Mouse (Mus musculus) embryonic fibroblast, embryonic 13.5 days (primary cell): Measurements from ENCODE around the gene Lrp4. TPM values are rescaled to one million over a fixed set of nuclear protein-coding genes. Genes with fewer than 3 reads are reported as not detected.
"Not testable (repeated sequence)": the region's sequence is repeated elsewhere in the genome, so short reads cannot be mapped to it uniquely, and the experiment has no call there.

Experiments
- H3K27ac ChIP-seq: 2 replicates; pipeline ENCODE4 v1.5.1; 2012; ENCODE audit warnings: low read length, control low read depth, inconsistent platforms; ENCODE audit not compliant: insufficient read depth
- H3K4me1 ChIP-seq: 2 replicates; pipeline ENCODE4 v1.6.1; 2011; ENCODE audit warnings: low read length; ENCODE audit not compliant: control insufficient read depth, insufficient read depth
- H3K4me3 ChIP-seq: 2 replicates; pipeline ENCODE4 v1.5.1; 2011; ENCODE audit warnings: mild to moderate bottlenecking, control low read depth, low read length; ENCODE audit not compliant: insufficient read depth
- CTCF ChIP-seq: IDR thresholded peaks from 2 replicates; pipeline ENCODE4 v1.5.1; 2011; ENCODE audit warnings: mild to moderate bottlenecking, control low read depth, low read length, moderate library complexity, borderline replicate concordance; ENCODE audit not compliant: insufficient read depth
- POLR2A ChIP-seq: IDR thresholded peaks from 2 replicates; pipeline ENCODE4 v1.6.1; 2011; ENCODE audit warnings: low read depth, mild to moderate bottlenecking, control low read depth, low read length, moderate library complexity
- polyA plus RNA-seq: library from polyadenylated mRNA; stranded (reverse); fragments of >200 nt; gene quantifications from 2 replicates; pipeline ENCODE4 v1.2.4, GENCODE M21; 2011; ENCODE audit warnings: low read depth; ENCODE audit not compliant: missing spikeins, insufficient read length

Gene Lrp4
- polyA plus RNA-seq, 1 experiment: 7.0 TPM

DNA sequence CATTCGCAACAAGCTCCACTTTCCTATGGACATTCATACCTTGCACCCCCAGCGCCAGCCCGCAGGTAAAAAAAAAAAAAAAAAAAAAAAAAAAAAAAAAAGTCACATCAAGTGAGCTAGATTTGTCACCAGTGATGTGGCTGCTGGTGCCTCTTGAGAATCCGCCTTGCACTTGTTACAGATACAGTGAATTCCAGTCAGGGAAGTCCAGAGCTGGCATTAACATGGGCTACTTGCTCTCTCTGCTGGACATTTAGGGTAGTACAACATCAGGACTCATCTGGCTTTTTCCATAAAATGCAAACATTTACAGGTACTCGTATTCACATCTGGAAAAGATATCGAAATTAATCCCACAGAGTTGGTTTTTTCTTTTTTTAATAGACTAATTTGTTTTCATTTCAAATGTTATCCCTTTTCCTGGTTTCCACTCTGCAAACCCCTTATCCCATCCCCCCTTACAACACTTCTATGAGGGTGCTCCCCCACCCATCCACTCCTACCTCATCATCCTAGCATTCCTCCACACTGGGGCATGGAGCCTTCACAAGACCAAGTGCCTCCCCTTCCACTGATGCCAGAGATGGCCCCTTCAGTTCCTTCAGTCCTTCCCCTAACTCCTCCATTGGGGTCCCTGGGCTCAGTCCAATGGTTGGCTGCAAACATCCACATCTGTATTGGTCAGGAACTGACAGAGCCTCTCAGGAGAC, 23.6 kb downstream of the Lrp4 start:
- TF ChIP-seq CTCF (no peak), POLR2A (no peak)

DNA sequence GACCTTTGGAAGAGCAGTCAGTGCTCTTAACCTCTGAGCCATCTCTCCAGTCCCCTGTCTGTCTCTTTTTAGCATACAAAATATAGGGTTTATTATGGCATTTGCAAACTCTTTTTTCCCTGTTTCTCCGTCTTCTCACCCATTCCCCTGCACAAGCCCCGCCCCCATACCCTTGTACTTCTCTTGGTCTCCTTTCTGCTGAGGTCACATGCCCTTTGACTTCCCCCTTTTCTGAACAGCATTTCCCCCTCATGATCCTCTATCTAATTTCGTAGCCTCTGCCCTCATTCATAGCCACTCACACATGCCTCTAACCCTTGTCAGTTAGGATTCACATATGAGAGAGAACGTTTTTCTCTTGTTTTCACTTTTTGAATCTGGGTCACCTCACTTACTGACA, 27.4 kb downstream of the Lrp4 start:
- H3K27ac ChIP-seq: no peak overlapping the region
- H3K4me1 ChIP-seq: no peaks in the 10 kb centered on the region
- no peak for TF ChIP-seq CTCF
- TF ChIP-seq POLR2A: no peak
- H3K4me3 ChIP-seq: no peak overlapping the region

More for the DNA sequence above, 23.6 kb downstream of the Lrp4 start:
- Histone ChIP-seq H3K4me1 (0 out of 2 replicates have a peak, but pooled peaks cover 3% of the 10 kb centered on the region), H3K27ac (no peak overlapping the region), H3K4me3 (no peak overlapping the region)

DNA sequence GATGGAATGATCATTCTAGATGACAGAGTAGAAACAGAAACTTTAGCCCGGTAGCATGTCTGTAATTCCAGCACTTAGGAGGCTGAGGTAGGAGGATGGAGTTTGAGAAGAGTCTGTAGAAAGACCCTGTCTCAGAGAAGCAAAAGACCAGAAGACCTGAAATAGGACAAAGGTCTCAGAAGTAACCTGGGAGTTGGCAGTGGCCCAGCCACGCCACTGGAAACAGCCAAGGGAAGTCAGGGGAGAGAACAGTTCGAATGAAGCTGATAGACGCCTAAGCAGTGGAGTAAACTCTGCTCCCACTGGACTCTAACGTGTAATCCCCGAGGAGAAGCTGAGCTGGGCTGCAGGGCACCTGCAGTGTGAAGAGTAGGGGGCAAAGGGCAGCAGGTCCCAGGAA, 27.9 kb downstream of the Lrp4 start:
- Histone ChIP-seq H3K4me1 (no peaks in the 10 kb centered on the region), H3K27ac (no peak overlapping the region), H3K4me3 (no peak overlapping the region)
- TF ChIP-seq POLR2A (no peak), CTCF (no peak)

DNA sequence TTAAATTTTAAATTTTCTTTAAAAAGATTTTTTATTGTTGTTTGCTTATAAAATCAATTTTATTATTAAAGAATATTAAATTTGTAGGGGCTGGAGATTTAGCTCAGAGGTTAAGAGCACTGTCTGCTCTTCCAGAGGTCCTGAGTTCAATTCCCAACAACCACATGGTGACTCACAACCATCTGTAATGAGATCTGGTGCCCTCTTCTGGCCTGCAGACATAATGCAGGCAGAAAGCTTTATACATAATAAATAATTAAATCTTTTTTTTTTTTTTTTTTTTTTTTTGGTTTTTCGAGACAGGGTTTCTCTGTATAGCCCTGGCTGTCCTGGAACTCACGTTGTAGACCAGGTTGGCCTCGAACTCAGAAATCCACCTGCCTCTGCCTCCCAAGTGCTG, 30.0 kb downstream of the Lrp4 start:
- H3K27ac ChIP-seq, H3K4me1 ChIP-seq, H3K4me3 ChIP-seq: not testable (repeated sequence)

DNA sequence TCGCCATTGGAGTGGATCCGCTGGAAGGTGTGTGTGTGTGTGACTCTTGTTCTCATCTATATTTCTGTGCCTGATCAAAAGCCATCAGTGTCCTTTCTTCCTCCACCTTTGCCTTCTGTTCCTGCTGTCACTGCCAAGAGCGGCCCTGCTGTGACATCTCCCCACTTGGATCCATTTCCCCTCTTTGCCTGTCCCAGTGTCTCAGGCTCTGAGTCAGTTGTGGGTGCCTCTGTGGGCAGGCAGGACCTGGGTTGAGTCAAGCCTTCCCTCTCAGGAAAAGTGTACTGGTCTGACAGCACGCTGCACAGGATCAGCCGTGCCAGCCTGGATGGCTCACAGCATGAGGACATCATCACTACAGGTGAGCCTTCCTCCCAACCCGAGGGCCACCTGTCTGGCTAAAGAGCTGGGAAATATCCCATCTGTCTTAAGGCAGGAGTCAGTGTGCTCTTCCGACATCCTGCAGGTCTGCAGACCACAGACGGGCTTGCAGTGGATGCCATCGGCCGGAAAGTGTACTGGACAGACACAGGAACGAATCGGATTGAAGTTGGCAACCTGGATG, 34.8 kb downstream of the Lrp4 start:
- no peak for TF ChIP-seq POLR2A
- Histone ChIP-seq H3K4me1 (no peaks in the 10 kb centered on the region), H3K4me3 (no peak overlapping the region), H3K27ac (no peak overlapping the region)

DNA sequence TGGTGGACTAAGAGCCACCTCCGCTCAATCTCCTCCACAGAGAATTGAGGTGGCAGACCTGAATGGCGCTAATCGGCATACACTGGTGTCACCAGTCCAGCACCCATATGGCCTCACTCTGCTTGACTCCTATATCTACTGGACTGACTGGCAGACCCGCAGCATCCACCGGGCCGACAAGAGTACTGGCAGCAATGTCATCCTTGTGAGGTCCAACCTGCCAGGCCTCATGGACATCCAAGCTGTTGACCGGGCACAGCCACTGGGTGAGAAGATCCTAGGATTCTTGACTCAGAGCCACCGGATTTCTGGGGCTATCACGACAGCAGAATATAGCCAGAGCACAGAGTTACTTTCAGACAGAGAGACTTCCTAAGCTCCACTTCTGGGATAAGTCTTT, 36.7 kb downstream of the Lrp4 start:
- Histone ChIP-seq H3K4me3 (no peak overlapping the region), H3K27ac (no peak overlapping the region), H3K4me1 (no peaks in the 10 kb centered on the region)
- TF ChIP-seq CTCF (no peak), POLR2A (no peak)

DNA sequence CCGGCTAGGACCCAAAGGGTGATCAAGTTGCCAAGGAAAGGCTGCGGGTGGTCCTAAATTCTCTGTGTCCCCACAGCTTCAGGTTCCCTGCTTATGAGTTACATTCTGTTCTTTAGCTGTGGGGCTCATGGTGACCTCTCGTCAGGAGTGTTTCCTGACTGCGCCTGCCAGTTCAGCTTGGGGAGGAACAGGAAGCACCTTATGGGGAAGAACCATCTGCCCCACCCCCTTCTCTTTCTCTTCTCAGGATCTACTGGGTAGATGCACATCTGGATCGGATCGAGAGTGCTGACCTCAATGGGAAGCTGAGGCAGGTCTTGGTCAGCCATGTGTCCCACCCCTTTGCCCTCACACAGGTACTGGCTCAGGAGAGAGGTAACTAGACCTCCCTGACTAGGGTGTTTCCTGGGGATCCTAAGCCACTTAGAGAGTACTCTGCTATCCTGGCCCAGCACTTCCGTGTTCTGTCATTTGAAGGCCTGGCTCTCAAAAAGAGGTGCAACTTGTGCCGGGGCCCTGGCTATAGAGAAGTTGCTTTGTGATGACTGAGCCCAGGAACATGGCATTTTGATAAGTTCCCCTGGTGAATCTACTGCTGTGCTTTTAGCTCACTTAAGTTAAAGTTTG, 40.9 kb downstream of the Lrp4 start:
- Histone ChIP-seq H3K4me1 (no peaks in the 10 kb centered on the region), H3K4me3 (no peak overlapping the region), H3K27ac (no peak overlapping the region)
- TF ChIP-seq POLR2A: no peak
- TF ChIP-seq CTCF: no peak

DNA sequence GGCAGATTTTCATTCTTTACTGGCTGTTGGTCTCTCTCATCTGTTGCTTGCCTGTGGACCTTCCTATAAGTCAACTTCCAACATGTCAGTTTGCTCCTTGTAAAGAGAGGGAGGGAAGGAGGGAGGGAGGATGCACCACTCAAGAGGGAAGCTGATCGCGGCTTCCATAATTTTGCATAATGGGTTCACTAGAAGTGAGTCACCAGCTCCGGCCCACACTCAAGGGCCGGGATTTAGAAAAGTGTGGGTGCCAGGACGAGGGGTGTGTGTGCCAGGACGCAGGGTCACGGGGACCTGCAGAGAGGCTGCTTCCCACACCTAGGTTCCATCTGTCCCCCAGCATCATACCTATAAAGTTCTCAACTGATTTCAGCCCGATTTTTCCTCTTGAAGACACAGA, 50.8 kb downstream of the Lrp4 start:
- no peak overlapping the region for H3K27ac ChIP-seq
- no peaks in the 10 kb centered on the region for H3K4me1 ChIP-seq
- H3K4me3 ChIP-seq: no peak overlapping the region
- TF ChIP-seq POLR2A (no peak), CTCF (no peak)

DNA sequence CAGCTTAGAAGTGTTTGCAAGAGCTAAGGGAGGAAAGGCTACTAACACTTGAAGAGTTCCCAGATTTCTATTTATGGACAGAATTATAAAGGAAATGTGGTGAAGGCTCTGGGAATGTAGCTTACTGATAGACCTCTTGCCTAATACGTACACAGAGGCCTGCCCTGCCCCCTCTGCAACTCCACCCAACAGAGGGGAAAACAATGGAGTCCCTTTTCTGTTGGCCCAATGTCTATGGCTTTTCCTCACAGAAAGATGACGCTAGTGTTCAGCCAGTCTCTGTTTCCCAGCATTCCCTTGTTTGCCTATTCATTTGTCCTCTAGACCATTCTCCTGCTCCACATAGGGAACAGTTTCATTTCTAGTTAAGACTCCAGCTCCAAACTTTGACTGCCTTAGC, 59.9 kb downstream of the Lrp4 start:
- Histone ChIP-seq H3K27ac (no peak overlapping the region), H3K4me1 (no peaks in the 10 kb centered on the region), H3K4me3 (no peak overlapping the region)
- TF ChIP-seq CTCF: no peak
- no peak for TF ChIP-seq POLR2A

DNA sequence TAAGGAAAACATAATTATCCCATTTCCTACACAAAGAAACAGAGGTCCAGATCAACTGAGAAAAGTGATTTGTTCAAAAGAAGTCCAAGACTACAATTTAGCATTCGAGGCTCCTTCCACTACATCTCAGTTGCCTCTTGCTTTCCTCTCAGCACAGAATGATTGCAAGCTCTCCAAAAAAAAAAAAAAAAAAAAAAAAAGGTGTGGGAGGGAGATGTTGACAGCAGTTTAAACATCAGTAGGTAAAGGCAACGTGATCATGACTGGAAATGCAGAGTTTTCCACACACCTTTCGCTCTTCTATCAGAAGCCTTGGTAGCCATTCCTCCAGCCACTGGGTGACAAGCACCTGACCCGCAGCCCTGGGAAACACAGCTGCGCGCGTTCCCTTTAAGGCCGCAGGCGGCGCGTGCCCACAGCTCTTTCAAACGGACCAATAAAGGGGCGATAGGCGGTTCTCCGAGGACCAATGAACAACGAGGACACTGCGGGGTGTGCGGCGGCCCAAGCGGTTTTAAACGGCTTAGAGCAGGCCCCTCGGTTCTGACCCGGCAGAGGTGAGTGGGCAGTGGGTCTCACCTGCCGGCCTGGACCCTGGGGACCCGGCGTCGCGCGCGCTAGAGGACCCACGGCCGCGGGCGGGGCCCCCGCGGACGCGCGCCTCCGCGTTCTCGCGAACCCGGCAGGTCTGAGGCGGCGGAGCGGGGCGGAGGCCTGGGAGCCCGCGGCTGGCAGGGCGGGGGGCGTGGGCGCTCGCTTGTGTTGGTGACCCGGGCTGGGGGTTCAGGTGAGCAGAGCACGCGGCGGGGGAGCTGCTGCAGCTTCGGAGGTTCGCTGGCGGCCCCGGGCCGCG, 69.2 kb downstream of the Lrp4 start, which contains the start of gene Ckap5:
TSS of gene Ckap5 (plus strand) at position 469 of the 853 bp plus-strand sequence.
- TF ChIP-seq POLR2A (peak; percentile 37), CTCF (no peak)
- H3K27ac ChIP-seq: no peak within 1 kb of the TSS
- peak within 1 kb of the TSS; percentile 71 for H3K4me3 ChIP-seq
- H3K4me1 ChIP-seq: no peaks in the 10 kb centered on the region
